Mouse (Mus musculus) ES-E14 (cell line): ENCODE data around the gene Sept9.

Experiments
- CHD2 ChIP-seq: IDR thresholded peaks from 2 replicates; pipeline ENCODE4 v1.6.1; 2014; ENCODE audit warnings: mild to moderate bottlenecking, low read depth, low read length, inconsistent platforms
- MAFK ChIP-seq: IDR thresholded peaks from 2 replicates; pipeline ENCODE4 v1.6.1; 2014; ENCODE audit warnings: mild to moderate bottlenecking, low read depth, low read length, inconsistent platforms; ENCODE audit not compliant: insufficient read depth
- ZNF384 ChIP-seq: IDR thresholded peaks from 2 replicates; pipeline ENCODE4 v1.6.1; 2012; ENCODE audit warnings: low read depth, low read length, inconsistent platforms

GRCm38 (mm10) chr11:117354107-117354506, 154.6 kb downstream of the Sept9 start:
- TF ChIP-seq ZNF384 (no peak), MAFK (no peak), CHD2 (no peak)
